ENCODE assay signal across 10 mouse cellular contexts in the genomic region with DNA sequence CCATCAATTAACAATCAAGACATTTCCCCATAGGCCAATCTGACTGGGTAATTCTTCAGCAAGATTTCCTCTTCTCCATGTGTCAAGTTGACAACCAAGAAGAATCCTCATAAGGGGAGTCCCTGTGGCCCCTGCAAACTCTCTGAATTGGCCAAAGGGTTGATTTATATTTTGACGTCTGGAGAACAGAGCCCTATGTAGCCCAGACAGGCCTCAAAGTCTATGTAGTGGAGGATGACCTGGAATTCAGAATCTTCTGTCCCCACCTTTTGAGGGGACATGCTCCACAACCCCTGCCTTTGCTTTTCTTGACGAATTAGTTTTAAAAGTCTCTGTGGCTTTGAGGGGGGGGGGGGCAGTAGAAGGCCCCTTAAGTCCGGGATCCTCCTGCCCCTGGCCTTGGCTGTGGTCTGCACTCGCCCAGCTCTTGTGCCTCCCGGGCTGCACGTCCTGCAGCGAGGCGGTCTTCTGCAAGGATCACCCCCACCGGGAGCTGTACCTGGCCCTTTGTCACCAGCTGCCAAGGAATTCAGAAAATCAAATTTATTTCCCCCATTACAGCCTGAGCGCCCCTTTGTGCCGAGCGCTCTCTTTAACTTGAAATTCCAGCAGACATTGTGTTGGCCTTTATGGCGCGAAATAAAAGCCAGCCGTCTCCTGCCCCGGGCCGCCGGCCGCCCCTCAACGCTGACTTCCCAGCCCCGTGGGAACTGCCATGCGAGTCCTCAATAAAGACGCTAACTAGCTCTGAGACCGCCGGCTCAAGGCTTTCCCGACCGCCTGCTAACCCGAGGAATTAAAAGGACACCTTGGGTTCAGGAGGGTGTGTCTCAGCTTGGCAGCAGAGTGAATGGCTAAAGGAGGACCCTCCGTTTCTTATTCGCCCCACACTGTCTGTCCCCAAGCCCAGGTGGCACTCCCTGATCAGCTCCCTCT. TPM values are rescaled to one million over a fixed set of nuclear protein-coding genes. Genes with fewer than 3 reads are reported as not detected.
DNase-seq lines count a peak whose midpoint lies in the region; ATAC-seq lines count a peak whose summit lies in the region.
"Had no signal": no experiment of that assay in that cellular context is flagged by ENCODE, and none has a peak within 500 bp of the region (broad histone marks: within the 10 kb centered on the region; RNA-seq: fewer than 3 reads in every experiment).

No protein-coding gene starts in this region.

- 0 out of 2 replicates have a peak overlapping the region, but pooled peaks have one; percentile 17 for H3K9ac ChIP-seq in forebrain, embryonic 16.5 days (replicated peaks; ENCODE audit: low read depth, low read length)
- no peak overlapping the region for H3K9ac ChIP-seq in midbrain, embryonic 11.5 days (ENCODE audit: low read length)

- peak overlapping the region; percentile 44 for H3K4me3 ChIP-seq in heart, embryonic 10.5 days
- H3K4me3 ChIP-seq in forebrain, embryonic 16.5 days (replicated peaks; ENCODE audit: low read length) = peak overlapping the region; percentile 6; the same call in 1 of the 2 replicates
- no peak overlapping the region for H3K4me3 ChIP-seq in midbrain, embryonic 11.5 days (ENCODE audit: low read depth, low read length)
- H3K4me3 ChIP-seq: megakaryocyte, embryonic 14.5 days had no signal

- 5% methylated on average over 30 of the region's 30 CpGs for WGBS in heart, embryonic 10.5 days
- 4% methylated on average over 30 of the region's 30 CpGs for WGBS in forebrain, embryonic 16.5 days
- WGBS in midbrain, embryonic 11.5 days = under 1% methylated on average over 30 of the region's 30 CpGs

- ATAC-seq in forebrain, embryonic 16.5 days = no peak
- ATAC-seq in midbrain, embryonic 11.5 days (ENCODE audit: low FRiP score) = peak; percentile 81
- no peak for ATAC-seq in CD4-positive, CD25-positive, alpha-beta regulatory T cell, adult 4 months
- ATAC-seq: activated CD4-positive, CD25-positive, alpha-beta regulatory T cell, adult 4 months had no signal

- peak overlapping the region; percentile 40 for H3K4me2 ChIP-seq in forebrain, embryonic 16.5 days (ENCODE audit: low read length)
- H3K4me2 ChIP-seq in midbrain, embryonic 11.5 days = peak overlapping the region; percentile 23

- DNase-seq in heart, embryonic 10.5 days (ENCODE audit: low spot score) = no peak
- no peak for DNase-seq in heart, postnatal 14 days
- peak; percentile 48 for DNase-seq in ES-CJ7 (ENCODE audit: low read depth, low spot score)
- DNase-seq in midbrain, embryonic 11.5 days (ENCODE audit: low spot score, missing footprints) = peak; percentile 93
- no peak for DNase-seq in gastrocnemius, postnatal 10 days
- no peak for DNase-seq in layer of hippocampus, adult 9-11 months

- H3K4me1 ChIP-seq in heart, embryonic 10.5 days = peaks cover 24% of the 10 kb centered on the region
- peaks cover 7% of the 10 kb centered on the region for H3K4me1 ChIP-seq in forebrain, embryonic 16.5 days (replicated peaks; ENCODE audit: control insufficient read depth, insufficient read depth, low read length)
- H3K4me1 ChIP-seq in midbrain, embryonic 11.5 days (ENCODE audit: control insufficient read depth, insufficient read depth, low read length) = peaks cover 20% of the 10 kb centered on the region

- H3K9me3 ChIP-seq in heart, embryonic 10.5 days = no peaks in the 10 kb centered on the region
- H3K9me3 ChIP-seq in forebrain, embryonic 16.5 days (ENCODE audit: control insufficient read depth, low read length) = no peaks in the 10 kb centered on the region
- H3K9me3 ChIP-seq in midbrain, embryonic 11.5 days (ENCODE audit: control insufficient read depth, low read length) = no peaks in the 10 kb centered on the region
- H3K9me3 ChIP-seq: megakaryocyte, embryonic 14.5 days had no signal

- intact Hi-C loops in heart, postnatal 14 days (cut with DNase I) = loop anchor here (2.0 kb wide), 1 partner anchor 16 kb away; no protein-coding TSS in a partner anchor

- H3K27ac ChIP-seq in heart, embryonic 10.5 days = peak overlapping the region; percentile 62
- no peak overlapping the region for H3K27ac ChIP-seq in forebrain, embryonic 16.5 days (ENCODE audit: low read length)
- no peak overlapping the region for H3K27ac ChIP-seq in midbrain, embryonic 11.5 days (ENCODE audit: low read depth, low read length)

- H3K27me3 ChIP-seq in heart, embryonic 10.5 days (ENCODE audit: insufficient read depth, poor library complexity, severe bottlenecking) = peaks cover 67% of the 10 kb centered on the region
- H3K27me3 ChIP-seq in forebrain, embryonic 16.5 days (replicated peaks; ENCODE audit: control insufficient read depth, insufficient read depth, low read length) = peaks cover 23% of the 10 kb centered on the region
- H3K27me3 ChIP-seq in midbrain, embryonic 11.5 days (ENCODE audit: control insufficient read depth, insufficient read depth, low read length) = peaks cover 49% of the 10 kb centered on the region

- H3K36me3 ChIP-seq in heart, embryonic 10.5 days = no peaks in the 10 kb centered on the region
- no peaks in the 10 kb centered on the region for H3K36me3 ChIP-seq in forebrain, embryonic 16.5 days (ENCODE audit: control insufficient read depth, insufficient read depth)
- H3K36me3 ChIP-seq in midbrain, embryonic 11.5 days (ENCODE audit: control insufficient read depth, insufficient read depth, low read length) = no peaks in the 10 kb centered on the region

RNA-seq across cellular contexts. Expression of a gene that starts 56.4 kb away (rescaled TPM):
- polyA plus RNA-seq in heart, embryonic 10.5 days (2016; fragmentation: Nextera tagmentation; extraction: Ambion mirVana) = 25.1 and 35.2 TPM in 2 replicates
- total RNA-seq in heart, postnatal 14 days (2021) = 10 to 100 TPM; 28.9 to 30.9 TPM
- polyA plus RNA-seq in forebrain, embryonic 16.5 days (2015; fragmentation: Nextera tagmentation; extraction: Ambion mirVana) = 9.6 and 14.5 TPM in 2 replicates
- polyA plus RNA-seq in midbrain, embryonic 11.5 days (2014; fragmentation: Nextera tagmentation; extraction: Ambion mirVana) = 30.4 and 33.6 TPM in 2 replicates
- polyA plus RNA-seq in CD4-positive, CD25-positive, alpha-beta regulatory T cell, adult 4 months (2017; shearing (Covaris generic)) = under 1 TPM in 1 of 2 experiments, not detected in 1; 0.22 TPM
- 10 to 100 TPM; 19.1 to 24.6 TPM for total RNA-seq in gastrocnemius, postnatal 10 days (2021)
- polyA plus RNA-seq: activated CD4-positive, CD25-positive, alpha-beta regulatory T cell, adult 4 months had no signal

Comparison
In these comparisons a context has a peak if more than half of its experiments do, and no peak if none do; other contexts are left out.
1. DNase-seq: peak in ES-CJ7 (single experiment) and midbrain, embryonic 11.5 days (single experiment); none in heart, embryonic 10.5 days (single experiment), heart, postnatal 14 days (0 of 2), gastrocnemius, postnatal 10 days (single experiment) and layer of hippocampus, adult 9-11 months (single experiment).